Mouse (Mus musculus) left cerebral cortex, adult 2 months (tissue): ENCODE results near the gene Tst. TPM values are rescaled to one million over a fixed set of nuclear protein-coding genes. Genes with fewer than 3 reads are reported as not detected.

Source experiments
- DNase-seq, 2 experiments: peaks; one replicate each; pipeline ENCODE4 v3.0.0; 2021 to 2022; ENCODE audit warnings: low spot score in 2 of 2, mixed read lengths in 1 of 2; ENCODE audit errors: extremely low spot score in 1 of 2
- H3K27ac ChIP-seq: fragments of 200-600 bp; 2 replicates; pipeline ENCODE4 v1.8.1; 2022
- H3K4me3 ChIP-seq: fragments of 200-600 bp; 2 replicates; pipeline ENCODE4 v1.8.1; 2022
- CTCF ChIP-seq: fragments of 200-600 bp; IDR thresholded peaks from 2 replicates; pipeline ENCODE4 v1.8.1; 2022; ENCODE audit warnings: antibody characterized with exemption, mild to moderate bottlenecking, moderate library complexity
- intact Hi-C: fragments of 180-260 bp; cut with DNase I; formaldehyde crosslinking; loops from one replicate; pipeline ENCODE4 v1.15.1; 2025
- total RNA-seq, 2 experiments: library from RNA; stranded (reverse); gene quantifications; 2 replicates each; pipeline ENCODE4 v1.2.3; 2021

The Tst gene
- total RNA-seq, 2 experiments from 2014 or later: 29.0 to 30.1 TPM

- Histone ChIP-seq H3K4me3 (peak within 1 kb of the TSS; percentile 76), H3K27ac (peak within 1 kb of the TSS; percentile 97)
- DNase-seq: peak; percentile 86 to 87
- no peak; the same call in 1 of the 2 replicates for TF ChIP-seq CTCF
- intact Hi-C loops: loop anchor here (1.0 to 5.0 kb wide), 2 partner anchors 22 to 39 kb away; no protein-coding TSS in a partner anchor
These were observed 707 bp upstream of the Tst start, which contains the start of gene Mpst for GRCm38 (mm10) chr15:78406293-78406934. TSS of gene Mpst (plus strand) at chr15:78406416.

GRCm38 (mm10) chr15:78405098-78405497 lies 609 bp downstream of the Tst start:
- no peak for TF ChIP-seq CTCF
- Histone ChIP-seq H3K4me3 (peak overlapping the region; percentile 76), H3K27ac (peak overlapping the region; percentile 97)
- intact Hi-C loops: loop anchor here (5.0 kb wide), 1 partner anchor 38 kb away; no protein-coding TSS in a partner anchor
- no peak for DNase-seq

GRCm38 (mm10) chr15:78403896-78404295 lies 1.8 kb downstream of the Tst start:
- DNase-seq: no peak
- TF ChIP-seq CTCF: no peak
- intact Hi-C loops: no loop called here
- H3K27ac ChIP-seq: 0 out of 2 replicates have a peak overlapping the region, but pooled peaks have one; percentile 57
- H3K4me3 ChIP-seq: no peak overlapping the region

GRCm38 (mm10) chr15:78403301-78403741 lies 2.4 kb downstream of the Tst start:
- H3K4me3 ChIP-seq: no peak overlapping the region
- no peak for DNase-seq
- TF ChIP-seq CTCF: no peak
- intact Hi-C loops: no loop called here
- H3K27ac ChIP-seq: peak overlapping the region; percentile 57

- no peak for TF ChIP-seq CTCF
- no peak for DNase-seq
- Histone ChIP-seq H3K4me3 (no peak overlapping the region), H3K27ac (peak overlapping the region; percentile 56)
- intact Hi-C loops: no loop called here
These were observed 3.3 kb downstream of the Tst start for GRCm38 (mm10) chr15:78402423-78402822.

GRCm38 (mm10) chr15:78401921-78402320 lies 3.8 kb downstream of the Tst start:
- peak overlapping the region; percentile 56 for H3K27ac ChIP-seq
- no peak overlapping the region for H3K4me3 ChIP-seq
- no peak for TF ChIP-seq CTCF
- intact Hi-C loops: no loop called here
- DNase-seq: peak in 1 of 2 experiments; percentile 47

GRCm38 (mm10) chr15:78401345-78401744 lies 4.4 kb downstream of the Tst start:
- no peak for DNase-seq
- Histone ChIP-seq H3K27ac (peak overlapping the region; percentile 56; the same call in 1 of the 2 replicates), H3K4me3 (no peak overlapping the region)
- intact Hi-C loops: no loop called here
- TF ChIP-seq CTCF: no peak

- no peak for DNase-seq
- no peak within 1 kb of the TSS for H3K27ac ChIP-seq
- no peak for TF ChIP-seq CTCF
- no peak within 1 kb of the TSS for H3K4me3 ChIP-seq
- intact Hi-C loops: no loop called here
These were observed 10.2 kb downstream of the Tst start, which contains the start of gene Tex33 for GRCm38 (mm10) chr15:78395478-78395962. TSS of gene Tex33 (minus strand) at chr15:78395912.

GRCm38 (mm10) chr15:78390855-78391254 lies 14.9 kb downstream of the Tst start:
- H3K4me3 ChIP-seq: no peak overlapping the region
- no peak for TF ChIP-seq CTCF
- no peak for DNase-seq
- H3K27ac ChIP-seq: no peak overlapping the region
- intact Hi-C loops: no loop called here

- TF ChIP-seq CTCF: no peak
- no peak for DNase-seq
- H3K27ac ChIP-seq: peak overlapping the region; percentile 75; the same call in 1 of the 2 replicates
- intact Hi-C loops: no loop called here
- no peak overlapping the region for H3K4me3 ChIP-seq
These were observed 20.1 kb downstream of the Tst start for GRCm38 (mm10) chr15:78385564-78385963.

- peak in 1 of 2 experiments; percentile 29 for DNase-seq
- Histone ChIP-seq H3K27ac (peak overlapping the region; percentile 75), H3K4me3 (no peak overlapping the region)
- intact Hi-C loops: loop anchor here (1.0 kb wide), 1 partner anchor 22 kb away; the partner anchor contains the start of gene Mpst
- no peak for TF ChIP-seq CTCF
These were observed 21.2 kb downstream of the Tst start for GRCm38 (mm10) chr15:78384220-78385116.
